Mouse (Mus musculus): ENCODE data around the gene Nckap1.

DNA sequence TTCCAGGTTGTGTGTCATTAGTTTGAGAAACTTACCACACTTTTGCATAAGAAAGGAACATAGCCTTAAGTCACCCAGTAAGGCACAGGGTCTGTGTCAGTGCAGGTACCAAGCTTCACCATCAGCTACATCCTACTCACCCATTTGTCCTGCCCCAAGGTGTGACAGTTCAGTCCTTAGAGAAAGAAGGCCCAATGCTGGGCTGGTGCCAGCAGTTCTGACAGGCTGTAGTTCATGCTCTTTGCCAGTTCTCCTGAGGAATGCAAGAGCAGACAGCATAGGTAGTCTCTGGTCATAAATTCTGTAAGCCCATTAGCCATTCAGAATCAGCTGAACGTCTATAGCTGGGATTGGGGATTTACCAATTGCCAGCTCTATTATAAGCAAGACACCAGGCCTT is 105.3 kb downstream of the Nckap1 start:
- TF ChIP-seq CTCF (IDR thresholded peaks at IDR 0.05; ENCODE audit: insufficient read depth, low read length) (no peak), POLR2A (IDR thresholded peaks at IDR 0.05; ENCODE audit: borderline replicate concordance, extremely low read depth, low read depth, low read length) (no peak)
